Mouse (Mus musculus) myocyte (in vitro differentiated cells): ENCODE measurements at regions not wholly inside any gene's neighbourhood (a gene's known extent, or its start where the extent isn't known, plus 50 kb on each side); places are given as distances from the start of the nearest gene placed in this dataset.

ENCODE experiments used
- H3K27me3 ChIP-seq: one replicate; pipeline ENCODE4 v1.6.1; 2011; ENCODE audit not compliant: control insufficient read depth, insufficient read depth, insufficient read length
- H3K36me3 ChIP-seq: one replicate; pipeline ENCODE4 v1.6.1; 2011; ENCODE audit not compliant: control insufficient read depth, insufficient read depth
- H3K4me2 ChIP-seq: one replicate; pipeline ENCODE4 v1.6.1; 2011; ENCODE audit warnings: low read depth, control low read depth
- H3K4me3 ChIP-seq: one replicate; pipeline ENCODE4 v1.5.1; 2011; ENCODE audit warnings: mild to moderate bottlenecking, control low read depth, moderate library complexity
- H3K79me2 ChIP-seq: one replicate; pipeline ENCODE4 v1.6.1; 2011; ENCODE audit not compliant: control insufficient read depth, insufficient read depth
- H3ac ChIP-seq: one replicate; pipeline ENCODE4 v1.6.1; 2011; ENCODE audit not compliant: control insufficient read depth, insufficient read length
- CEBPB ChIP-seq: IDR thresholded peaks from 2 replicates; pipeline ENCODE4 v1.6.1; 2011; ENCODE audit warnings: mild to moderate bottlenecking, moderate library complexity; ENCODE audit not compliant: poor library complexity, insufficient read depth, severe bottlenecking
- E2F4 ChIP-seq: IDR thresholded peaks from one replicate; pipeline ENCODE4 v1.6.1; 2011; ENCODE audit warnings: mild to moderate bottlenecking, control low read depth, moderate library complexity; ENCODE audit not compliant: insufficient read depth
- MAX ChIP-seq: IDR thresholded peaks from one replicate; pipeline ENCODE4 v1.6.1; 2011; ENCODE audit warnings: low read depth, mild to moderate bottlenecking, control low read depth
- MYOD1 ChIP-seq, 3 experiments: IDR thresholded peaks; one replicate each; pipeline ENCODE4 v1.6.1; 2011; ENCODE audit warnings: control low read depth in 2 of 3, low read depth in 2 of 3, mild to moderate bottlenecking in 2 of 3, moderate library complexity in 1 of 3; ENCODE audit not compliant: insufficient read length in 2 of 3, control insufficient read depth in 1 of 3
- MYOG ChIP-seq, 3 experiments: IDR thresholded peaks; one replicate each; pipeline ENCODE4 v1.6.1; 2011; ENCODE audit warnings: control low read depth in 2 of 3, low read depth in 2 of 3, mild to moderate bottlenecking in 2 of 3; ENCODE audit not compliant: insufficient read length in 2 of 3, control insufficient read depth in 1 of 3, insufficient read depth in 1 of 3
- POLR2A ChIP-seq: IDR thresholded peaks from one replicate; pipeline ENCODE4 v1.6.1; 2011; ENCODE audit warnings: low read depth, mild to moderate bottlenecking, control low read depth, moderate library complexity; ENCODE audit not compliant: insufficient read length
- POLR2AphosphoS2 ChIP-seq: IDR thresholded peaks from one replicate; pipeline ENCODE4 v1.6.1; 2011; ENCODE audit warnings: low read depth, control low read depth; ENCODE audit not compliant: insufficient read length
- REST ChIP-seq: IDR thresholded peaks from one replicate; pipeline ENCODE4 v1.6.1; 2011; ENCODE audit warnings: mild to moderate bottlenecking, control low read depth, moderate library complexity; ENCODE audit not compliant: insufficient read depth, insufficient read length
- SRF ChIP-seq: IDR thresholded peaks from one replicate; pipeline ENCODE4 v1.6.1; 2011; ENCODE audit warnings: low read depth; ENCODE audit not compliant: control insufficient read depth, insufficient read length
- TCF12 ChIP-seq: IDR thresholded peaks from one replicate; pipeline ENCODE4 v1.6.1; 2011; ENCODE audit warnings: mild to moderate bottlenecking, control low read depth; ENCODE audit not compliant: poor library complexity, insufficient read depth, severe bottlenecking
- TCF3 ChIP-seq: IDR thresholded peaks from one replicate; pipeline ENCODE4 v1.6.1; 2011; ENCODE audit warnings: low read depth, control low read depth; ENCODE audit not compliant: insufficient read length
- USF1 ChIP-seq: IDR thresholded peaks from one replicate; pipeline ENCODE4 v1.6.1; 2011; ENCODE audit warnings: low read depth, mild to moderate bottlenecking, control low read depth, moderate library complexity

DNA sequence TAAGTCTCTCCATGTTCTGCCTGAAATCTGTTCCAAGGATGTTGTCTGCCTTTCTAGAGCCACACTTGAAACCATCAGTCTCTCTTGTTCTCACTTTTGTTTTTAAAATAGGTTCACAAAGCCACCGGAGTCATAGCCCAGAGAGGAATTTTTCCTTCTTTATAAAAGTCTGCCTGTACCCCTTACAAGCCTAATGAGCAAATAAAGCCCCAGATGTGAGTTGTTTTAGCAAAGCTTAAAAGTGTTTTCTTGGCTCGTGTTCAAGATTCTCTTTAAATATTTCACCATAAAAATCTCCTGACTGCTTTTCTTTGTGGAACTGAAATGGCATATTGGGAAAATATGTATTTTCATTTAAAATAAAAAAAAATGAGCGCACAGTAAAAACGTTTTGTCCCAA is 521.3 kb downstream of the Ptprc start:
- H3K36me3 ChIP-seq, result no peaks in the 10 kb centered on the region
- H3K4me2 ChIP-seq, result no peak overlapping the region
- TF ChIP-seq MYOG (IDR thresholded peaks at IDR 0.05; ENCODE audit: control insufficient read depth in 1 of 3, insufficient read depth in 1 of 3, insufficient read length in 2 of 3, low read depth in 2 of 3), result no peak
- TF ChIP-seq REST, result no peak
- no peak for TF ChIP-seq POLR2AphosphoS2
- no peak for TF ChIP-seq CEBPB
- TF ChIP-seq SRF, result no peak
- TF ChIP-seq E2F4, result no peak
- no peak for TF ChIP-seq POLR2A
- TF ChIP-seq MYOD1 (IDR thresholded peaks at IDR 0.05; ENCODE audit: control insufficient read depth in 1 of 3, insufficient read length in 2 of 3, low read depth in 2 of 3), result no peak
- TF ChIP-seq TCF12, result no peak
- no peak for TF ChIP-seq MAX
- no peak for TF ChIP-seq USF1
- TF ChIP-seq TCF3, result no peak
- H3ac ChIP-seq, result no peak overlapping the region
- no peaks in the 10 kb centered on the region for H3K79me2 ChIP-seq
- H3K4me3 ChIP-seq, result no peak overlapping the region
- H3K27me3 ChIP-seq, result no peaks in the 10 kb centered on the region

DNA sequence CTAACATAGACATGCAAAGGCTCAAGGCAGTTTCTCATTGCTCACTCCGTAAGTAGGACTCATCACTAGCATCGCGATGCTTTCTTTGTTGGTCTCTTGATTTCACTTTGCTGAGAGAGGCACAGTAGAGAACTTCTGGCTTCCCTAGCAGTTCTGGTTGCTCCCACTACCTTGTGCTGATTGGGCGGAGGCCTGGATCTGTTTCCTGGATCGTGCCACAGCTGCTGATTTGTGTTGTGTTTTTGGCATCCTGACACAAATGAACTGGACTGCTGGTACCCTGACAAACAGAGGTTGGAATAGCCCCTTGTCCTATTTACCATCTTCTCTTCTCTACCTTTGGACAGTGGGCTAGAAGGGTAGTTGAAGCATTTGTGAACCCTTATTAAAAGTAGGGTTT is 522.0 kb downstream of the Ptprc start:
- TF ChIP-seq POLR2A, result no peak
- no peak for TF ChIP-seq E2F4
- no peak for TF ChIP-seq TCF12
- TF ChIP-seq MYOD1 (IDR thresholded peaks at IDR 0.05; ENCODE audit: control insufficient read depth in 1 of 3, insufficient read length in 2 of 3, low read depth in 2 of 3), result no peak
- no peak for TF ChIP-seq TCF3
- TF ChIP-seq REST, result no peak
- no peaks in the 10 kb centered on the region for H3K27me3 ChIP-seq
- H3K4me3 ChIP-seq, result no peak overlapping the region
- H3K36me3 ChIP-seq, result no peaks in the 10 kb centered on the region
- no peaks in the 10 kb centered on the region for H3K79me2 ChIP-seq
- no peak overlapping the region for H3ac ChIP-seq
- no peak overlapping the region for H3K4me2 ChIP-seq

DNA sequence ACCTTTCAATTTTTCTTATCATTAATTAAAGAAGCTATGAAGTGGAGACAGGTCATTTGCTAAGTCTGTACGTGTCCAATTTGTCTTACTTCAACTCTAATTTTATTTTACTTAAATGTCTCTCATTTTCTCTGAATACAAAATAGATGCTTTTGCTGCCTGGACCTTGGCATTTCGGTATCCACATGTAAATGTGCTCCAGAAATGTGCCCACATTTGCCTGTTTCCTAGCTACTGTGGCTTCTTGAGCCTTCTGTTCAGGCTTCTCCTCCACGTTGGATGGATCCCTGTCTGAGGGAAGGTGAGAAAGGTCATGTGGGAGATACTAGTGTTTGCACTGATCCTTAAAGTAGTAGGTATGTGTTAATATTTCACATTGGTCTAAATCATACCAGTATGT is 524.9 kb downstream of the Ptprc start:
- H3K36me3 ChIP-seq, result no peaks in the 10 kb centered on the region
- no peaks in the 10 kb centered on the region for H3K27me3 ChIP-seq
- H3K79me2 ChIP-seq, result no peaks in the 10 kb centered on the region
- H3ac ChIP-seq, result no peak overlapping the region
- H3K4me2 ChIP-seq, result no peak overlapping the region
- no peak overlapping the region for H3K4me3 ChIP-seq
- TF ChIP-seq MYOG (IDR thresholded peaks at IDR 0.05; ENCODE audit: control insufficient read depth in 1 of 3, insufficient read depth in 1 of 3, insufficient read length in 2 of 3, low read depth in 2 of 3), result no peak
- TF ChIP-seq POLR2A, result no peak
- no peak for TF ChIP-seq TCF12
- TF ChIP-seq CEBPB, result no peak
- TF ChIP-seq SRF, result no peak
- TF ChIP-seq MYOD1 (IDR thresholded peaks at IDR 0.05; ENCODE audit: control insufficient read depth in 1 of 3, insufficient read length in 2 of 3, low read depth in 2 of 3), result no peak
- no peak for TF ChIP-seq USF1
- no peak for TF ChIP-seq MAX
- no peak for TF ChIP-seq TCF3
- no peak for TF ChIP-seq REST
- TF ChIP-seq E2F4, result no peak

DNA sequence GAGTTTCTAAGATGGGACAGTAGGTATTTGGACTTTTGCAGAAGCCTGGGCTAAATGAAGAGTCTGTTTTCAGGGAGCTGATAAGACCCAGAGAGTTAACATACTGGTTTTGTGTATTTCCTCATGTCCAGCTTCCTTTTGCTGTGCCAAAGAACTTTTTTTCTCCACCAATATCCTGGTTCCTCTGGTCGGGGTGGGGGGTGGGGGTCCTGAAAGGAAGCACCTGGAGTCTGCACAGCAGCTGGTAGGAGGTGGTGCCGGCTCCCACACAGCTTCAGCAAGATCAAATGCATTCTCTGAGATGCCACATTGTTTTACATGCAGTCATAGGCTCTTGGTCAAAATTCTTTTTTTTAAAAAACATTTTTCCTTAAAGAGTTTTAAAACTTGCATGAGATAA is 525.4 kb downstream of the Ptprc start:
- no peaks in the 10 kb centered on the region for H3K79me2 ChIP-seq
- no peak overlapping the region for H3ac ChIP-seq
- no peaks in the 10 kb centered on the region for H3K36me3 ChIP-seq
- H3K27me3 ChIP-seq, result no peaks in the 10 kb centered on the region
- no peak overlapping the region for H3K4me3 ChIP-seq
- H3K4me2 ChIP-seq, result no peak overlapping the region
- TF ChIP-seq TCF3, result no peak
- no peak for TF ChIP-seq SRF
- TF ChIP-seq E2F4, result no peak
- TF ChIP-seq POLR2AphosphoS2, result no peak
- no peak for TF ChIP-seq MAX

DNA sequence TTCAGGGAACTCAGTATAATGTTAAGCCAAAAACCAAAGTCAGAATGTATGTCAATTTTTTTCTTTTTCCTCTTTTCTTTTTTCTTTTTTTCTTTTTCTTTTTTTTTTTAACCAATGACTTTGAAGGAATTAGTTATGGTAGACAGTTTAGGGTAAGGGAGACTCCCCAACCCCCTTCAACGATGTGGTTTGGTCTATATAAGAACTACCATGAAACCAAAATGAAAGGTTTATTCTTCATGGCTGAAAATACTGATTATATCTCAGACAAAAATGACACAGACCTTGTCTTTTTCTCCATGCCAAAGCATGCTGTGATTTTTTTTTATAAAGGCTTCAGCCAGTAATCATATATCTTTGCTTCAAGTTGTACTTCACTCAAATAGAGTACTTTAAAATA is 526.7 kb downstream of the Ptprc start:
- no peaks in the 10 kb centered on the region for H3K79me2 ChIP-seq
- no peak overlapping the region for H3K4me3 ChIP-seq
- no peak for TF ChIP-seq REST
- TF ChIP-seq E2F4, result no peak
- TF ChIP-seq POLR2A, result no peak
- no peak for TF ChIP-seq SRF
- no peak for TF ChIP-seq USF1
- TF ChIP-seq MAX, result no peak
- TF ChIP-seq POLR2AphosphoS2, result no peak
- no peak for TF ChIP-seq MYOD1 (IDR thresholded peaks at IDR 0.05; ENCODE audit: control insufficient read depth in 1 of 3, insufficient read length in 2 of 3, low read depth in 2 of 3)
- no peak for TF ChIP-seq MYOG (IDR thresholded peaks at IDR 0.05; ENCODE audit: control insufficient read depth in 1 of 3, insufficient read depth in 1 of 3, insufficient read length in 2 of 3, low read depth in 2 of 3)
- TF ChIP-seq TCF3, result no peak
- no peak for TF ChIP-seq CEBPB
- TF ChIP-seq TCF12, result no peak
- no peaks in the 10 kb centered on the region for H3K36me3 ChIP-seq
- H3K4me2 ChIP-seq, result no peak overlapping the region
- no peaks in the 10 kb centered on the region for H3K27me3 ChIP-seq
- H3ac ChIP-seq, result no peak overlapping the region
